Mouse (Mus musculus) spleen, embryonic (tissue): ENCODE data around the gene Gm36864.

ENCODE experiments used
- CTCF ChIA-PET: fragments of 350-600 bp; sonication (Branson Sonifier 250); formaldehyde crosslinking; loops from one replicate; lab custom pipeline; 2022; lab: Charles Lee

Gm36864 gene

GRCm38 (mm10) chr7:44257278-44257677 lies 21.3 kb downstream of the Gm36864 start, which contains the start of gene Acp4:
TSS of gene Acp4 (minus strand) at chr7:44257378.
- CTCF ChIA-PET = no interaction called here

- CTCF ChIA-PET = interaction anchor here (0.6 kb wide), 1 partner anchor 39 kb away, joined by 3 read pairs; no protein-coding TSS in a partner anchor
Measured at GRCm38 (mm10) chr7:44260410-44260809, 24.4 kb downstream of the Gm36864 start.

- CTCF ChIA-PET = no interaction called here
Measured at GRCm38 (mm10) chr7:44261147-44261546, 25.2 kb downstream of the Gm36864 start, which contains the start of gene Gm15517. TSS of gene Gm15517 (plus strand) at chr7:44261447.

GRCm38 (mm10) chr7:44262791-44263643 lies 27.0 kb downstream of the Gm36864 start:
- CTCF ChIA-PET = interaction anchor here (1.0 to 1.4 kb wide), 3 partner anchors 50 to 88 kb away, joined by 3 to 4 read pairs (median 4); no protein-coding TSS in a partner anchor

GRCm38 (mm10) chr7:44268117-44268516 lies 32.1 kb downstream of the Gm36864 start:
- CTCF ChIA-PET = no interaction called here

GRCm38 (mm10) chr7:44269397-44269796 lies 33.4 kb downstream of the Gm36864 start:
- CTCF ChIA-PET = no interaction called here

- CTCF ChIA-PET = no interaction called here
Measured at GRCm38 (mm10) chr7:44271309-44271708, 35.3 kb downstream of the Gm36864 start.

- CTCF ChIA-PET = no interaction called here
Measured at GRCm38 (mm10) chr7:44272546-44272945, 36.6 kb downstream of the Gm36864 start.

- CTCF ChIA-PET = no interaction called here
Measured at GRCm38 (mm10) chr7:44273446-44273845, 37.5 kb downstream of the Gm36864 start.

GRCm38 (mm10) chr7:44274096-44274495 lies 38.1 kb downstream of the Gm36864 start:
- CTCF ChIA-PET = no interaction called here

- CTCF ChIA-PET = no interaction called here
Measured at GRCm38 (mm10) chr7:44275546-44275945, 39.6 kb downstream of the Gm36864 start.

- CTCF ChIA-PET = interaction anchor here (0.8 to 1.2 kb wide), 3 partner anchors 42 to 82 kb away, joined by 4 to 10 read pairs (median 6); no protein-coding TSS in a partner anchor
Measured at GRCm38 (mm10) chr7:44276461-44277249, 40.7 kb downstream of the Gm36864 start.

- CTCF ChIA-PET = interaction anchor here (0.8 to 1.2 kb wide), 3 partner anchors 41 to 82 kb away, joined by 4 to 10 read pairs (median 6); no protein-coding TSS in a partner anchor
Measured at GRCm38 (mm10) chr7:44277250-44277622, 41.3 kb downstream of the Gm36864 start.

- CTCF ChIA-PET = interaction anchor here (0.6 kb wide), 1 partner anchor 92 kb away, joined by 6 read pairs; no protein-coding TSS in a partner anchor
Measured at GRCm38 (mm10) chr7:44280959-44281358, 45.0 kb downstream of the Gm36864 start.

GRCm38 (mm10) chr7:44281586-44281985 lies 45.6 kb downstream of the Gm36864 start:
- CTCF ChIA-PET = no interaction called here

GRCm38 (mm10) chr7:44287760-44288159 lies 51.8 kb downstream of the Gm36864 start:
- CTCF ChIA-PET = interaction anchor here (0.6 kb wide), 1 partner anchor 23 kb away, joined by 5 read pairs; no protein-coding TSS in a partner anchor

GRCm38 (mm10) chr7:44290986-44291385 lies 55.0 kb downstream of the Gm36864 start:
- CTCF ChIA-PET = no interaction called here

- CTCF ChIA-PET = no interaction called here
Measured at GRCm38 (mm10) chr7:44291418-44291817, 55.4 kb downstream of the Gm36864 start.
